Mouse (Mus musculus) G1E (cell line): ENCODE measurements around the gene D230025D16Rik. TPM values are rescaled to one million over a fixed set of nuclear protein-coding genes. Genes with fewer than 3 reads are reported as not detected.

Source experiments
- ATAC-seq: 2 replicates; pipeline ENCODE4 v1.8.0; 2016; ENCODE audit warnings: mild to moderate bottlenecking; ENCODE audit not compliant: insufficient number of reproducible peaks, poor library complexity, low FRiP score, severe bottlenecking; ENCODE audit errors: extremely low read depth
- DNase-seq: peaks from one replicate; pipeline ENCODE4 v3.0.0; 2012; ENCODE audit warnings: low spot score
- H3K27me3 ChIP-seq: 2 replicates; pipeline ENCODE4 v1.6.1; 2012; ENCODE audit warnings: mild to moderate bottlenecking, low read length, inconsistent platforms; ENCODE audit not compliant: insufficient read depth
- H3K36me3 ChIP-seq: replicated peaks from 2 replicates; pipeline ENCODE3; 2012; ENCODE audit warnings: mild to moderate bottlenecking, inconsistent platforms
- H3K4me1 ChIP-seq: 2 replicates; pipeline ENCODE4 v1.6.1; 2012; ENCODE audit warnings: low read depth, low read length, inconsistent platforms, mixed read lengths; ENCODE audit not compliant: insufficient read depth
- H3K4me3 ChIP-seq: 2 replicates; pipeline ENCODE4 v1.5.1; 2012; ENCODE audit warnings: low read depth, mild to moderate bottlenecking, inconsistent platforms, low read length, moderate library complexity, mixed read lengths
- H3K9me3 ChIP-seq: replicated peaks from 2 replicates; pipeline ENCODE4 v1.6.1; 2012; ENCODE audit warnings: inconsistent platforms
- CTCF ChIP-seq: IDR thresholded peaks from 2 replicates; pipeline ENCODE4 v1.5.1; 2012; ENCODE audit warnings: low read depth, low read length, inconsistent platforms, mixed read lengths
- GATA1 ChIP-seq: IDR thresholded peaks from 2 replicates; pipeline ENCODE4 v1.6.1; 2012; ENCODE audit warnings: borderline replicate concordance, low read length, inconsistent platforms, mixed read lengths
- GATA2 ChIP-seq: IDR thresholded peaks from 2 replicates; pipeline ENCODE4 v1.6.1; 2012; ENCODE audit warnings: low read depth, low read length, inconsistent platforms, borderline replicate concordance
- POLR2AphosphoS5 ChIP-seq: IDR thresholded peaks from 2 replicates; pipeline ENCODE4 v1.6.1; 2012; ENCODE audit warnings: low read depth, low read length, inconsistent platforms; ENCODE audit not compliant: insufficient replicate concordance
- TAL1 ChIP-seq: conservative IDR thresholded peaks from 2 replicates; pipeline ENCODE4 v1.6.1; 2012; ENCODE audit warnings: low read depth, low read length, inconsistent platforms, mixed read lengths
- polyA plus RNA-seq: library from polyadenylated mRNA; stranded (reverse); fragments of >175 nt; gene quantifications from 2 replicates; pipeline ENCODE4 v1.2.3, GENCODE M21; 2012
- total RNA-seq, 2 experiments: library from RNA; stranded (forward) in 1 of 2; stranded (reverse) in 1 of 2; fragments of 200-1000 nt in 1 of 2; fragments of >200 nt in 1 of 2; fragmentation: Nextera tagmentation in 1 of 2; gene quantifications; 2 replicates each; pipeline ENCODE4 v1.2.3; 2014 to 2017

The D230025D16Rik gene
- total and polyA plus RNA-seq, 3 experiments, result 4.0 to 37.5 (median 27.2) TPM

DNA sequence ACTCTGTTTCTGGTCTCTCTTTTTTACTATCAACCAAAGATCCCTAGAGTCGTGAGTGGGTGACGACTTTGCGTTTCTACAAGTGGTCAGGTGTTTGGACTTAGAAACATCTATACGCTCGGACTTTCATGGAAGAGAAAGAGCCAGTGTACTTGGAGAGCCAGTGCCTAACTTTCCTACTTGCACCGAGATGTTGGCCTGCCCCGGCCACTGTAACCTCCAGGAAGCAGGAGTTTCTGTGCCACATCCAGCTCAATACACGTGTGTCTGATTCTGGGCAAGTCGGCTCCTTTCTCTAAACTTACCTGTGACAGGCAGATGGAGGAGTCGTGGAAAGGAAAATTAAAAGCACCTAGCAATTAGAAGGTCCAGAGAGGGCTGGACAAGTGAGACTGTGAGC, 50.9 kb downstream of the D230025D16Rik start, which contains the start of gene Nol3:
Gene Nol3, plus strand, starts transcription at position 301 of the 400 bp plus-strand sequence.
- TF ChIP-seq CTCF, result no peak
- no peak for TF ChIP-seq TAL1
- TF ChIP-seq GATA1, result no peak
- TF ChIP-seq GATA2, result no peak
- no peak for TF ChIP-seq POLR2AphosphoS5
- H3K27me3 ChIP-seq, result peaks cover 46% of the 10 kb centered on the region
- no peak for ATAC-seq
- H3K36me3 ChIP-seq, result peaks cover 19% of the 10 kb centered on the region
- peak within 1 kb of the TSS; percentile 71 for H3K4me3 ChIP-seq
- peaks cover 53% of the 10 kb centered on the region for H3K4me1 ChIP-seq
- H3K9me3 ChIP-seq, result no peaks in the 10 kb centered on the region; the same call in 1 of the 2 replicates
- no peak for DNase-seq

DNA sequence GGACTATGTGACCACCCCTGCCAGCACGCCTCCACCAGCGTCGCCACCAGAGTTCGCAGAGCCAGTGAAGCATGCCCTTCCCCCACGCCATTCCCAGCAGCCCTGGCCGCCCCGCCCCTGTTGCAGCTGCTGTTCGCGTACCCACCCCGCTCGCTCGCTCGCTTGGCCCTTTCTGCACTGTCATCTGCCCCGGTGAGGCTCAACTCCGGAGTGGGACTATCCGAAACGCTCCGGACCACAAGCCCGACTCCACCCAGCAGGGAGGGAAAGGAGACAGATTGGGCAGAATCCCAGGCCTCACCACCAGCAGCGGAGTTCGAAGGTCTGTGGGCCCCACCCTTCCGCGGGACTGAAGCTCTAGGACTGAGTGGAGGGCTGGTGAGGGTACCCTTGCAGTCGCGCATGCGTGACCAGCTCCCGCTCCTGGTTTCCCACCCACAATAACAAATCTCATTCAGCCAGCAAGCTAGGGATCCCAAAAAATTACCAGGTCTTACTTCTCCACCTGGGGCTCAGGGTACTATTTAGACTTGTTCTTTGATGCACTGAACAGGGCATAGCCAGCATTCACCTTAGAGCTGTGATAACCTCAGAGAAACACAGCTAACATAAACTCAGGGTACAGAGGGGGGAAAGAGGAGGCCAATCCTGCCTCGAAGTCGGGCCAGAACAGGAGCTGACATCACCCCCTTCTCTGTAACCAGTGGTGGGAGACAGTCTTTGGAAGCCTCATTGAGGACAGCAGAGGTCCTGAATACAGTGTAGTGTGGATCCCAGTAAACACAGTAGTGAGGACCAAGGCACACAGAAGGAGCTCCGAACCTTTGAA, 51.6 kb downstream of the D230025D16Rik start:
- peak; percentile 93 for ATAC-seq
- H3K4me3 ChIP-seq, result peak overlapping the region; percentile 71

DNA sequence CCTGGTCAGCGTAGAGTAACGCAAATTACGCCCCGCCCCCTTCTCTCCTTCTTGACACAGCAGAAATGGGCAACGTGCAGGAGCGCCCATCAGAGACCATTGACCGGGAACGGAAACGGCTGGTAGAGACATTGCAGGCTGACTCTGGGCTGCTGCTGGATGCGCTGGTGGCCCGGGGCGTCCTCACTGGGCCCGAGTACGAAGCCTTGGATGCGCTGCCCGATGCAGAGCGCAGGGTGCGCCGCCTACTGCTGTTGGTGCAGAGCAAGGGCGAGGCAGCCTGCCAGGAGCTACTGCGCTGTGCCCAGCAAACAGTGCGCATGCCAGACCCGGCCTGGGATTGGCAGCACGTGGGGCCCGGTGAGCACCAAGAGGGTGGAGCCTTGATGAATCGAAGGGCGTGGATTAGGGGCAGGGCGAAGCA, 54.0 kb downstream of the D230025D16Rik start:
- DNase-seq, result no peak
- H3K4me3 ChIP-seq, result peak overlapping the region; percentile 25; the same call in 1 of the 2 replicates

More for the DNA sequence above, 51.6 kb downstream of the D230025D16Rik start:
- H3K36me3 ChIP-seq, result peaks cover 21% of the 10 kb centered on the region
- peaks cover 42% of the 10 kb centered on the region for H3K27me3 ChIP-seq
- H3K9me3 ChIP-seq, result no peaks in the 10 kb centered on the region; the same call in 1 of the 2 replicates
- no peak for TF ChIP-seq POLR2AphosphoS5
- TF ChIP-seq TAL1, result no peak
- no peak for TF ChIP-seq GATA1
- no peak for TF ChIP-seq CTCF
- no peak for TF ChIP-seq GATA2
- peak; percentile 77 for DNase-seq
- H3K4me1 ChIP-seq, result peaks cover 52% of the 10 kb centered on the region

DNA sequence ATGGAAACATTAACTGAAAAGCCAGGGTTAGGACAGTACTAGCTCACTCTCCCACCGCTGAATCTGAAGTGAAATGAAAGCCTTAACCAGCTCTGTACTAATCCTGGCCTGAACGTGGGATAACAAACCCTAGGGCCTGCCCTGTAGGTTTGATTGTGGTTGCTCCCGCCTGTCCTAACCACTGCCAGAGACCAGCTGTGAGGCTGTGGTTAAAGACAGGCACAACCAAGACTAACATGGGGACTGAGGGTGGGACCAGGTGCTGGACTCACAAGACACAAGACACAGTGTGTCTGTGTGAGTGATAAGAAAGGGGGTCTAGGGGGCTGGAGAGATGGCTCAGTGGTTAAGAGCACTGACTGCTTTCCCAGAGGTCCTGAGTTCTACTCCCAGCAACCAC, 55.6 kb downstream of the D230025D16Rik start:
- H3K36me3 ChIP-seq, result peaks cover 29% of the 10 kb centered on the region
- TF ChIP-seq GATA1 (no peak), GATA2 (no peak), TAL1 (no peak), POLR2AphosphoS5 (no peak), CTCF (no peak)
- ATAC-seq (no peak), DNase-seq (no peak)
- H3K9me3 ChIP-seq, result no peaks in the 10 kb centered on the region; the same call in 1 of the 2 replicates
- H3K27me3 ChIP-seq, result peaks cover 35% of the 10 kb centered on the region
- peaks cover 63% of the 10 kb centered on the region for H3K4me1 ChIP-seq
- H3K4me3 ChIP-seq, result no peak overlapping the region

More for the DNA sequence above, 54.0 kb downstream of the D230025D16Rik start:
- peaks cover 64% of the 10 kb centered on the region for H3K4me1 ChIP-seq
- H3K27me3 ChIP-seq, result peaks cover 36% of the 10 kb centered on the region
- H3K9me3 ChIP-seq, result no peaks in the 10 kb centered on the region; the same call in 1 of the 2 replicates
- ATAC-seq, result no peak
- peaks cover 25% of the 10 kb centered on the region for H3K36me3 ChIP-seq
- TF ChIP-seq GATA1 (no peak), CTCF (no peak), POLR2AphosphoS5 (no peak), GATA2 (no peak), TAL1 (no peak)

DNA sequence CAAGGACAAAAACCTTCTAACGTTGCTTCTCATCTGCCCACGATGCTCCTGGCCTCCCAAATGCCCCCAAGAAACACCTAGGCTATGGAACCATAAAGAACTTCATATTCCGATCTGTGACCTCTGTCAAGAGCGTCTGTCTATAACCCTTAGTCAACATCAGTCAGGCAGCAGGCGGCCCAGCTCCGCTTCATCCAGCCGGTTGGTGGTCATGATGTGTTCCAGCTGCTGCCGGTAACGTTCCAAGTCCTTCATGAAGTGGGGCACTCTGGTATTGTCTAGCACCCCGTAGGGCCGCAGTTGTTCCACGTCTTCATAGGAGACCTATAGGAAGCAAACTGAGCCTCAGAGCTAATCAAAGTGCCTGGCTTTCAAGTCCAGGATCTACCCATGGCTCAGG, 56.9 kb downstream of the D230025D16Rik start:
- Histone ChIP-seq H3K9me3 (no peaks in the 10 kb centered on the region; the same call in 1 of the 2 replicates), H3K4me1 (peaks cover 54% of the 10 kb centered on the region), H3K27me3 (peaks cover 32% of the 10 kb centered on the region), H3K4me3 (no peak overlapping the region), H3K36me3 (peaks cover 32% of the 10 kb centered on the region)
- no peak for DNase-seq
- no peak for TF ChIP-seq CTCF
- no peak for TF ChIP-seq POLR2AphosphoS5
- no peak for TF ChIP-seq GATA2
- no peak for TF ChIP-seq GATA1
- TF ChIP-seq TAL1, result no peak
- ATAC-seq, result no peak

DNA sequence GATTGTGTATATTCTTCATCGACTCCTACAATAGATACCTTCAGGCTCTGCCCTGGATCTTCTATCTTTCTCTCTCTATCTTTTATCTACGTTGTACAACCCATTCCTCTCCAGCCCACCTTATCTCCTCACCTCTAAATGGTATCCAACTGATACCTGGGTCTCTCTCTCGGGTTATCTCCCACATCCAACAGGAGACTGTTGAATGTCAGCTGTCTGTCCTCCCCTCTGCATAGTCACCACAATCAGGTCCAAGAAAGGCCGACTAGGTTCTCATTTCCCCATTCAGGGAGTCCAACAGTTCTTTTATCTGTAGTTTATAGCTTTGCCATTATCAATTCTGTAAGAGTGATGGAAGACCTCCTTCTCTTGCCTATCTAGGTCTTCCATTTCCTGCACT, 57.3 kb downstream of the D230025D16Rik start:
- DNase-seq (no peak), ATAC-seq (no peak)
- no peaks in the 10 kb centered on the region; the same call in 1 of the 2 replicates for H3K9me3 ChIP-seq
- TF ChIP-seq POLR2AphosphoS5, result no peak
- no peak for TF ChIP-seq GATA2
- TF ChIP-seq TAL1, result no peak
- no peak for TF ChIP-seq GATA1
- no peak for TF ChIP-seq CTCF
- H3K4me3 ChIP-seq, result peak overlapping the region; percentile 71; the same call in 1 of the 2 replicates
- H3K4me1 ChIP-seq, result peaks cover 50% of the 10 kb centered on the region
- H3K36me3 ChIP-seq, result peaks cover 32% of the 10 kb centered on the region
- peaks cover 29% of the 10 kb centered on the region for H3K27me3 ChIP-seq
